Mouse (Mus musculus): ENCODE measurements around the gene Fam71e1. TPM values are rescaled to one million over a fixed set of nuclear protein-coding genes. Genes with fewer than 3 reads are reported as not detected.

The Fam71e1 gene
- polyA plus RNA-seq, 1 experiment from 2014 or later = 23.6 TPM

- Histone ChIP-seq H3K27ac (replicated peaks) (peak overlapping the region; percentile 71), H3K4me2 (no peak overlapping the region), H3K4me3 (no peak overlapping the region), H3K9me3 (no peaks in the 10 kb centered on the region), H3K27me3 (peaks cover 8% of the 10 kb centered on the region; the same call in 1 of the 2 replicates), H3K9ac (no peak overlapping the region), H3K4me1 (replicated peaks) (peaks cover 24% of the 10 kb centered on the region), H3K36me3 (no peaks in the 10 kb centered on the region)
- WGBS = 10% methylated on average over 4 of the region's 4 CpGs
- peak; percentile 77; the same call in 1 of the 2 replicates for ATAC-seq (ENCODE audit: low FRiP score, low read depth)
These were observed 22.0 kb upstream of the Fam71e1 start for GRCm38 (mm10) chr7:44474419-44474818.

GRCm38 (mm10) chr7:44475046-44475614 is 21.3 kb upstream of the Fam71e1 start:
- no peak overlapping the region for H3K9ac ChIP-seq
- ATAC-seq (ENCODE audit: low FRiP score, low read depth) = 0 out of 2 replicates have a peak, but pooled peaks have one; percentile 4

GRCm38 (mm10) chr7:44482836-44483435 is 13.4 kb upstream of the Fam71e1 start:
- Histone ChIP-seq H3K4me3 (no peak overlapping the region), H3K9ac (no peak overlapping the region), H3K4me2 (no peak overlapping the region), H3K9me3 (no peaks in the 10 kb centered on the region), H3K4me1 (replicated peaks) (peaks cover 3% of the 10 kb centered on the region; the same call in 1 of the 2 replicates), H3K27ac (replicated peaks) (no peak overlapping the region), H3K27me3 (peaks cover 15% of the 10 kb centered on the region; the same call in 1 of the 2 replicates), H3K36me3 (no peaks in the 10 kb centered on the region)
- WGBS = 84% methylated on average over 3 of the region's 3 CpGs
- ATAC-seq (ENCODE audit: low FRiP score, low read depth) = no peak

More at GRCm38 (mm10) chr7:44475046-44475614, 21.3 kb upstream of the Fam71e1 start:
- H3K27me3 ChIP-seq = peaks cover 11% of the 10 kb centered on the region; the same call in 1 of the 2 replicates
- H3K4me3 ChIP-seq = no peak overlapping the region
- H3K27ac ChIP-seq (replicated peaks) = peak overlapping the region; percentile 52
- WGBS = 35% methylated on average over 5 of the region's 5 CpGs
- no peaks in the 10 kb centered on the region for H3K9me3 ChIP-seq
- H3K4me2 ChIP-seq = no peak overlapping the region
- H3K4me1 ChIP-seq (replicated peaks) = peaks cover 19% of the 10 kb centered on the region
- H3K36me3 ChIP-seq = no peaks in the 10 kb centered on the region

- WGBS = 100% methylated on average over 1 of the region's 1 CpGs
- ATAC-seq (ENCODE audit: low FRiP score, low read depth) = no peak
- Histone ChIP-seq H3K9me3 (no peaks in the 10 kb centered on the region), H3K27me3 (peaks cover 13% of the 10 kb centered on the region; the same call in 1 of the 2 replicates), H3K4me3 (no peak overlapping the region), H3K4me1 (replicated peaks) (peaks cover 3% of the 10 kb centered on the region; the same call in 1 of the 2 replicates), H3K27ac (replicated peaks) (no peak overlapping the region), H3K4me2 (no peak overlapping the region), H3K9ac (no peak overlapping the region), H3K36me3 (no peaks in the 10 kb centered on the region; the same call in 1 of the 2 replicates)
These were observed 12.3 kb upstream of the Fam71e1 start for GRCm38 (mm10) chr7:44484109-44484508.

GRCm38 (mm10) chr7:44484841-44485571 is 11.4 kb upstream of the Fam71e1 start:
- 35% methylated on average over 5 of the region's 5 CpGs for WGBS
- H3K9ac ChIP-seq = peak overlapping the region; percentile 7; the same call in 1 of the 2 replicates
- peak; percentile 79 for ATAC-seq (ENCODE audit: low FRiP score, low read depth)
- H3K4me1 ChIP-seq (replicated peaks) = peaks cover 3% of the 10 kb centered on the region; the same call in 1 of the 2 replicates
- peaks cover 7% of the 10 kb centered on the region; the same call in 1 of the 2 replicates for H3K27me3 ChIP-seq
- H3K36me3 ChIP-seq = peaks cover 3% of the 10 kb centered on the region; the same call in 1 of the 2 replicates
- peak overlapping the region; percentile 4; the same call in 1 of the 2 replicates for H3K27ac ChIP-seq (replicated peaks)
- no peak overlapping the region for H3K4me3 ChIP-seq
- H3K9me3 ChIP-seq = no peaks in the 10 kb centered on the region
- no peak overlapping the region for H3K4me2 ChIP-seq

- peaks cover 10% of the 10 kb centered on the region; the same call in 1 of the 2 replicates for H3K36me3 ChIP-seq
- H3K4me3 ChIP-seq = no peak overlapping the region
- H3K27ac ChIP-seq (replicated peaks) = no peak overlapping the region
- H3K4me2 ChIP-seq = no peak overlapping the region
- WGBS = 78% methylated on average over 7 of the region's 7 CpGs
- no peak for ATAC-seq (ENCODE audit: low FRiP score, low read depth)
- no peaks in the 10 kb centered on the region for H3K9me3 ChIP-seq
- H3K27me3 ChIP-seq = peaks cover 5% of the 10 kb centered on the region; the same call in 1 of the 2 replicates
- no peak overlapping the region for H3K9ac ChIP-seq
- peaks cover 3% of the 10 kb centered on the region; the same call in 1 of the 2 replicates for H3K4me1 ChIP-seq (replicated peaks)
These were observed 10.7 kb upstream of the Fam71e1 start for GRCm38 (mm10) chr7:44485572-44486195.

GRCm38 (mm10) chr7:44486927-44487575 is 9.3 kb upstream of the Fam71e1 start:
- ATAC-seq (ENCODE audit: low FRiP score, low read depth) = no peak
- 0 out of 2 replicates have a peak overlapping the region, but pooled peaks have one; percentile 16 for H3K9ac ChIP-seq
- peak overlapping the region; percentile 34; the same call in 1 of the 2 replicates for H3K27ac ChIP-seq (replicated peaks)
- no peak overlapping the region for H3K4me3 ChIP-seq
- 50% methylated on average over 13 of the region's 13 CpGs for WGBS
- peaks cover 3% of the 10 kb centered on the region; the same call in 1 of the 2 replicates for H3K4me1 ChIP-seq (replicated peaks)
- peaks cover 4% of the 10 kb centered on the region; the same call in 1 of the 2 replicates for H3K27me3 ChIP-seq
- no peak overlapping the region for H3K4me2 ChIP-seq
- H3K36me3 ChIP-seq = peaks cover 24% of the 10 kb centered on the region; the same call in 1 of the 2 replicates
- no peaks in the 10 kb centered on the region for H3K9me3 ChIP-seq

GRCm38 (mm10) chr7:44487936-44488335 is 8.4 kb upstream of the Fam71e1 start:
- Histone ChIP-seq H3K4me1 (replicated peaks) (peaks cover 3% of the 10 kb centered on the region; the same call in 1 of the 2 replicates), H3K9ac (no peak overlapping the region), H3K36me3 (peaks cover 28% of the 10 kb centered on the region), H3K27ac (replicated peaks) (no peak overlapping the region), H3K27me3 (no peaks in the 10 kb centered on the region), H3K4me3 (no peak overlapping the region), H3K9me3 (no peaks in the 10 kb centered on the region), H3K4me2 (no peak overlapping the region)
- WGBS = 86% methylated on average over 7 of the region's 7 CpGs
- ATAC-seq (ENCODE audit: low FRiP score, low read depth) = no peak

- no peak overlapping the region for H3K9ac ChIP-seq
- WGBS = 85% methylated on average over 8 of the region's 8 CpGs
- no peak overlapping the region for H3K4me2 ChIP-seq
- no peak overlapping the region for H3K4me3 ChIP-seq
- H3K36me3 ChIP-seq = peaks cover 32% of the 10 kb centered on the region
- no peaks in the 10 kb centered on the region for H3K27me3 ChIP-seq
- H3K4me1 ChIP-seq (replicated peaks) = peaks cover 3% of the 10 kb centered on the region; the same call in 1 of the 2 replicates
- no peaks in the 10 kb centered on the region for H3K9me3 ChIP-seq
- no peak for ATAC-seq (ENCODE audit: low FRiP score, low read depth)
- H3K27ac ChIP-seq (replicated peaks) = no peak overlapping the region
These were observed 7.8 kb upstream of the Fam71e1 start for GRCm38 (mm10) chr7:44488545-44488944.

- no peak for ATAC-seq (ENCODE audit: low FRiP score, low read depth)
- H3K9ac ChIP-seq = no peak overlapping the region
- no peak overlapping the region for H3K4me2 ChIP-seq
- H3K36me3 ChIP-seq = peaks cover 35% of the 10 kb centered on the region
- no peaks in the 10 kb centered on the region for H3K9me3 ChIP-seq
- H3K27ac ChIP-seq (replicated peaks) = no peak overlapping the region
- WGBS = 88% methylated on average over 4 of the region's 4 CpGs
- peaks cover 12% of the 10 kb centered on the region for H3K4me1 ChIP-seq (replicated peaks)
- no peaks in the 10 kb centered on the region for H3K27me3 ChIP-seq
- no peak overlapping the region for H3K4me3 ChIP-seq
These were observed 6.1 kb upstream of the Fam71e1 start for GRCm38 (mm10) chr7:44490281-44490680.

- Histone ChIP-seq H3K27me3 (no peaks in the 10 kb centered on the region), H3K9me3 (no peaks in the 10 kb centered on the region), H3K27ac (replicated peaks) (no peak overlapping the region), H3K4me3 (no peak overlapping the region), H3K9ac (no peak overlapping the region), H3K4me1 (replicated peaks) (peaks cover 17% of the 10 kb centered on the region), H3K4me2 (no peak overlapping the region), H3K36me3 (peaks cover 35% of the 10 kb centered on the region)
- 98% methylated on average over 5 of the region's 5 CpGs for WGBS
- ATAC-seq (ENCODE audit: low FRiP score, low read depth) = no peak
These were observed 5.0 kb upstream of the Fam71e1 start for GRCm38 (mm10) chr7:44491391-44491790.

Measured in hindbrain, embryonic 15.5 days (tissue).